Mouse (Mus musculus): ENCODE results near the gene Krtap10-4.

DNA sequence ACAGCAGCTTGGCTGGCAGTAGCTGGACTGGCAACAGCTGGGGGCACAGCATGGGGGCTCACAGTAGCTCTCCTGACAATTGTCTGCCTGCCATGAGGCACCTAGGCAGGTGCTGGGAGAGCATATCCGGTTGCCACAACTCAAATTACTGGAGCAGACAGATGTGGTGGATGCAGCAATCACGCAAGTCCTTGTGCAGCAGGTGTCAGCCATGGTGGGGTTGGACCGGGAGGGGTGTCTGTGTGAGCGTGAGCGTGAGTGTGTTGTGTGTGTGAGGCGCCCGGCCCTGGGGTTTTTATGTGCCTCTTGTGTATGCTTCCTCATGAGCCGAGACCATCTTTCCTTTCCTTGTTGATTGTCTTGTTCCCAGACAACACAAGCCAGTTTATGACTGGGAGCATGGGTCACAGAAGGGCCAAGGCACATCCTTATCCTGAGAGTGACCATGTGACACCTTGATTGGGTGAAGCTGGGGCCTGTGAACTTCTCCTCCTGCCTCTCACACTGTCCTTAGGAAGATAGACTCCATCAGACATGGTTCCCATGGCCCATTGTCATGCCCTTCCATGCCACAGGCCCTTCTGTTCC, 27.9 kb downstream of the Krtap10-4 start, which contains the start of gene Gm19668:
- TF ChIP-seq POLR2A (IDR thresholded peaks at IDR 0.05; ENCODE audit: borderline replicate concordance, extremely low read depth, low read depth, low read length) = no peak
- TF ChIP-seq CTCF (IDR thresholded peaks at IDR 0.05; ENCODE audit: insufficient read depth, low read length) = no peak
